Mouse (Mus musculus): ENCODE data around the gene Zfp219.

- TF ChIP-seq CTCF (IDR thresholded peaks at IDR 0.05) (no peak), POLR2A (IDR thresholded peaks at IDR 0.05; ENCODE audit: insufficient read depth, low read depth, low read length) (no peak)
Observed at GRCm38 (mm10) chr14:52024133-52024532, 3.6 kb upstream of the Zfp219 start.
